Mouse (Mus musculus) lung, postnatal 10 days (tissue): ENCODE measurements around the gene Stxbp2.
"Not testable (repeated sequence)": the region's sequence is repeated elsewhere in the genome, so short reads cannot be mapped to it uniquely, and the experiment has no call there.

Source experiments
- DNase-seq: peaks from one replicate; pipeline ENCODE4 v3.0.0; 2021

Gene Stxbp2

GRCm38 (mm10) chr8:3630647-3631477, at the start of gene Stxbp2:
TSS of gene Stxbp2 (plus strand) at chr8:3630955.
- peak; percentile 82 for DNase-seq

GRCm38 (mm10) chr8:3581961-3582360, 48.8 kb upstream of the Stxbp2 start:
- not testable (repeated sequence) for DNase-seq

- no peak for DNase-seq
These were observed 44.3 kb upstream of the Stxbp2 start for GRCm38 (mm10) chr8:3586452-3586851.

DNA sequence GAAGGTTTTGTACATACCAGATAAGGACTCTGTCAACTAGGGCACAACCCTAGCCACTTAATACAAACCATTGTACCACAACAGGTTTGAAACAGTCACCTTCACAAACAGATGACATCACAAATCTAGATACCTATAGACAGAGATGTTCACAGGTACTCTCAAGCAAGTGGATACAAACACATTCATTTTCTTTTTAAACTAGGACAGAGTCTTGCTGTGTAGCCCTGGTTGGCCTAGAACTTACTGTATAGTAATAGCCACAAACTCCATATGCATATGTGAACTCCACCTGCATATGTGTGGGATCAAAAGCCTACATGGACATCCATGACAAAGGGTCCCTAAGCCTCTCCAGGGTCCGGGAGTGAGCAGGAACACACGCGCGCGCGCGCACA, 43.8 kb upstream of the Stxbp2 start, which contains the start of gene Camsap3:
Gene Camsap3 (plus strand): TSS at position 301 of the 398 bp plus-strand sequence.
- no peak for DNase-seq

DNA sequence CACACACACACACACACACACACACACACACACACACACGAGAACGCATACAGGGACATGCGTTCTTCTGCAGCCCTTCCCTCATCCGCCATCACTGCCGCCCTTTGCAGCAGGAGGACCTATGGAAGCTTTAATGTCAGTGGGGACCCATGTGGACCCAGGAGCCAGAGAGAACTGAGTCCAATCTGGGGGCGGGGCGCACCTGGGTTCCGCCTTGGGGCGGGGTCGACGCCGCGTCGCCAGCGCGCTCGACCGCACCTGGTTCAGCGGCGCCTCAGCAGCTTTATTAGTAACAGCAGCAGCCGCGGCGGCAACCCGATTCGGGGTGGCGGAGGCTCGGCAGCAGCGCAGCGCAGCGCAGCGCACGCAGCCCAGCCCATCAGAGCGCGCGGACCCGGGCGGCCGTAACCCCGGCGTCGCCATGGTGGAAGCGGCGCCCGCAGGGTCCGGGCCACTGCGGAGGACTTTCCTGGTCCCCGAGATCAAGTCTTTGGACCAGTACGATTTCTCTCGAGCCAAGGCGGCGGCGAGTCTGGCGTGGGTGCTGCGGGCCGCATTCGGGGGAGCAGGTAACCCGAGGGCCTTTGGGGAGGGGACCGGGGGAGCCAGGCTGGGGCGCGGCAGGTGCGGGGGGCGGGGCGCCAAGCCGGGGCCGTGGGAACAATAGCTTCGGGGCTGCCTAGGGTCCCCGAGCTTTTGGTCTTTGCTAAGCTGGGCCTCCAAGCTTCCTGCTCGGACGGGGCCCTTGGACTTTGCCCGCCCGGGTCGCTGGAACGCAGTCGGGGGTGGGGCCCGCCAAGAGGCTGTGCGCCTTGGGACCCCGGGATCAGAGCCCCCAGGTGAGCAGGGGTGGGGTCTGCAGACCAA, 43.1 kb upstream of the Stxbp2 start:
- DNase-seq = peak; percentile 71

DNA sequence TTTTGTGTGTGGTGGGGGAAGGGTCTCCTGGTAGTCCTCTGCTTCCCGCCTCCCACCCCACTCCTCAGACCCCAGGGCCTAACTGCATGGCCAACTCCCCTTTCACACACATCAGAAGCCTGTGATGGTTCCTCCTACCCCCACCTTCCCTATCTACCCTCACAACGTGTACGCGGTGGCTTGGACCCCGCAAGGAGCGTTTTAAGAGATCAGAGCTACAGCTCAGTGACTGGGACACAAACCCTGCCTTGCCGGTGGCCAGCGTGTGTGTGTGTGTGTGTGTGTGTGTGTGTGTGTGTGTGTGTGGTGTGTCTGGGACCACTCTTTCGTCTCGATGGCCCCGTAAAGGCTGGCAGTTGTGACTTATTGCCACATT, 42.5 kb upstream of the Stxbp2 start:
- DNase-seq = no peak

DNA sequence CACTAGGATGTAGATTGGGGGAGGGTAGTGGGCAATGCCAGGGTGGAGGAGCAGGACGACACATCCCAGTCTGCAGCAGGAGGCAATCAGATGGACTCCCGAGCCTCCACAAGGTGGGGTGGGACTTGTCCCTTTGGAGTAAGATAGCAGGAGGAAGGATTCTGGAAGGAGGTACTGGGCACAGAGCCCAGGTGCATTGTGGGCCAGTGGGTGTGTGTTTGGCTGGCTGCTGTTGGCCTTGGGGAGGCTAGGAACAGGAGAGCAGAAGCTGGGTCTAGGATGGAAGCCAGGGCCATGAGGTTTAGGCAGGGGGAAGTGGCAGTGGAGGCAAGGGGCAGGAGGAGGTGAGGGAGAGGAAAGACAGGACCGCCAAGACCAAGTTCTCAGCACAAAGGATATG, 37.3 kb upstream of the Stxbp2 start:
- no peak for DNase-seq

- DNase-seq = no peak
These were observed 36.3 kb upstream of the Stxbp2 start for GRCm38 (mm10) chr8:3594466-3594865.

DNA sequence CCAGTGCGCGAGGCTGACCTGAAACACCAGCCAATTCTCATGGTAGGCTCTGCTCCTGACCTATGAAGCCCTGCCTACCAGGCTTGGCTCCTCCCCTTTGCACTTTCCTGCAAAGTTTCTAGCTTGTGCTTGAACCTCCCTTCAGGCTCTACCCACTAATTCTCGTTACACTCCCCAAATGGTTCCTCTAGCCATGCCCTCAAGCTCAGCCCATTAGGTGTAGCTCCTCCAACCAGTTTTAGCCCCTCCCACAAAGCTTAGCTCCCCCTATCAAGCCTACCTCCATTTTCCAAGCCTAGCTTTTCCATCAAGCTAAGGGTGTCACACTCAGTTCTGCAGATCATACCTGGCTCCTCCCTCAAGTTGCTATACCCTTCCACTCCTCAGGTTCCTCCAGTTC, 32.7 kb upstream of the Stxbp2 start:
- DNase-seq = no peak

GRCm38 (mm10) chr8:3599219-3599618, 31.5 kb upstream of the Stxbp2 start:
- DNase-seq = no peak

GRCm38 (mm10) chr8:3600401-3600800, 30.4 kb upstream of the Stxbp2 start:
- DNase-seq = peak; percentile 85

DNA sequence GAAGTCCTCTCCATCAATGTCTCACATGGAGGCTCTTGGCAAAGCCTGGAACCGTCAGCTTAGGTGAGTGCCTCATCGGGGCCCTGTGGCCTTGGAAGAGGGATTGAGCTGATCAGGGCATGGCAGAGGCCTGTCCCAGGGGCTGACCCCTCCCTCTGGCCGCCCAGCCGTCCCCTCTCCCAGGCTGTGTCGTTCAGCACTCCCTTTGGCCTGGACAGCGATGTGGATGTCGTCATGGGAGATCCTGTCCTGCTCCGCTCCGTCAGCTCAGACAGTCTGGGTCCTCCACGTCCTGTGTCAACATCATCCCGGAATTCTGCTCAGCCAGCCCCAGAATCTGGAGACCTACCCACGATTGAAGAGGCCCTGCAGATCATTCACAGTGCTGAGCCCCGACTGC, 27.3 kb upstream of the Stxbp2 start:
- DNase-seq = no peak

GRCm38 (mm10) chr8:3606593-3606992, 24.2 kb upstream of the Stxbp2 start:
- no peak for DNase-seq

DNA sequence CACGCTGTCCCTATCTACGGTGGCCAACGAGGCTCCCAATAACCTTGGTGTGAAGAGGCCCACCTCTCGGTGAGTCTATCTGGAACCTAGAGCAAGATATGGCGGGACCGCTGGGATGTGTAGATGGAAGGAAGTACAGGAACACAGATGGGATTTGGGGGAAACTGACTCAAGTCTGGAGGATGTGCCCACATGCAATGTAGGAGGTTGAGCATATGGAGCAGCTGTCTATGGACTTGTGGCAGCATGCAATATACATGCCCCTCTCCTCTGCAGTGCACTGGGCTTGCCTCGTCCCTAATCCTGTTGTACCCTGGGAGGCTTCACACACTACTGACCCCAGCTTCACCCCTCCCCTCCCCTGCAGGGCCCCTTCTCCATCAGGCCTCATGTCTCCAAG, 22.9 kb upstream of the Stxbp2 start:
- DNase-seq = no peak

GRCm38 (mm10) chr8:3609046-3609815, 21.5 kb upstream of the Stxbp2 start:
- DNase-seq = no peak

- DNase-seq = no peak
These were observed 21.0 kb upstream of the Stxbp2 start for GRCm38 (mm10) chr8:3609816-3610150.

- DNase-seq = peak; percentile 99
These were observed 9.4 kb upstream of the Stxbp2 start, which contains the start of the genes Xab2 and Pet100 for GRCm38 (mm10) chr8:3621199-3621970. TSS of gene Xab2 (minus strand) at chr8:3621316. TSS of gene Pet100 (plus strand) at chr8:3621548.

GRCm38 (mm10) chr8:3622119-3622518, 8.6 kb upstream of the Stxbp2 start:
- DNase-seq = no peak

GRCm38 (mm10) chr8:3625445-3625844, 5.3 kb upstream of the Stxbp2 start, which contains the start of gene Pcp2:
TSS of gene Pcp2 (minus strand) at chr8:3625545.
- no peak for DNase-seq

DNA sequence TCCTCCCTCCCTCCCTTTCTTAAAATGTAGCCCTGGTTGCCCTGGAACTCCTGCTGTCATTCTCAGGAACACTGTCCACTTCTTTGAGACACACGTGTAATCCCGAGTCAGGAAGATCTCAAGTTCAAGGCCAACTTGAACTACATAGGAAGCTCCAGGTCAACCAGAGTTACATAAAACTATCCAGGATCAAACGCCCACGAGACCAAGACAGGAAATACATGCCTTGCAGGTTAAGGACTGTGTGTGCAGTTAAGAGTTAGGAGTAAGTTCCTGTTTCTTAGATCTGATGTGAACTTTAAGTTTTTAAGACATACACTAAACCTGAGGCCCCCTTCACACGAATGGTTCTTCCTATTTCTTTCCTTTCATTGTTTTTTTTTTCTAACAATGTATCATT, 3.8 kb upstream of the Stxbp2 start:
- no peak for DNase-seq

- peak; percentile 56 for DNase-seq
These were observed 2.7 kb upstream of the Stxbp2 start for GRCm38 (mm10) chr8:3628014-3628413.

- DNase-seq = peak; percentile 46
These were observed 722 bp downstream of the Stxbp2 start for GRCm38 (mm10) chr8:3631478-3631875.
